Mouse (Mus musculus): Measurements from ENCODE around the gene Mc3r. TPM values are rescaled to one million over a fixed set of nuclear protein-coding genes. Genes with fewer than 3 reads are reported as not detected.

The Mc3r gene
- polyA plus RNA-seq, 1 experiment from 2014 or later: not detected

Other genes starting within 250 kb of the Mc3r start
- gene Cbln4, start 205.0 kb upstream of the Mc3r start, polyA plus RNA-seq (2015; fragmentation: Nextera tagmentation; extraction: Ambion mirVana): 0.10 and 0.29 TPM in 2 replicates
- gene Fam210b, start 97.1 kb downstream of the Mc3r start, polyA plus RNA-seq (2015; fragmentation: Nextera tagmentation; extraction: Ambion mirVana): 15.0 and 16.6 TPM in 2 replicates
- gene Aurka, start 122.0 kb downstream of the Mc3r start, polyA plus RNA-seq (2015; fragmentation: Nextera tagmentation; extraction: Ambion mirVana): 87.4 and 103 TPM in 2 replicates
- gene Cstf1, start 122.2 kb downstream of the Mc3r start, polyA plus RNA-seq (2015; fragmentation: Nextera tagmentation; extraction: Ambion mirVana): 30.8 and 33.7 TPM in 2 replicates
- 0.17 and 0.21 TPM in 2 replicates for gene Cass4, start 145.3 kb downstream of the Mc3r start, polyA plus RNA-seq (2015; fragmentation: Nextera tagmentation; extraction: Ambion mirVana)
- gene Rtf2, start 192.1 kb downstream of the Mc3r start, polyA plus RNA-seq (2015; fragmentation: Nextera tagmentation; extraction: Ambion mirVana): 78.1 and 79.4 TPM in 2 replicates
- gene Gcnt7, start 210.1 kb downstream of the Mc3r start, polyA plus RNA-seq (2015; fragmentation: Nextera tagmentation; extraction: Ambion mirVana): 0.99 and 1.0 TPM in 2 replicates
- gene Fam209, start 224.0 kb downstream of the Mc3r start, polyA plus RNA-seq (2015; fragmentation: Nextera tagmentation; extraction: Ambion mirVana): 0.20 TPM in 1 of 2 replicates, not detected in the other